Mouse (Mus musculus) CD4-positive, CD25-positive, alpha-beta regulatory T cell, adult 4 months (primary cell): ENCODE results near the gene Bcam. TPM values are rescaled to one million over a fixed set of nuclear protein-coding genes. Genes with fewer than 3 reads are reported as not detected.
A peak's percentile ranks its signal among the peaks of the same experiment; 100 is the strongest.

Experiments
- ATAC-seq: one replicate; pipeline ENCODE4 v1.8.0; 2017
- polyA plus RNA-seq, 2 experiments: library from polyadenylated mRNA; unstranded; fragments of 100-300 nt; shearing (Covaris generic); gene quantifications; one replicate each; pipeline ENCODE4 v1.2.1; 2017

Bcam gene
- polyA plus RNA-seq, 2 experiments from 2014 or later = 2.5 to 3.7 TPM

GRCm38 (mm10) chr7:19751070-19751383, 19.8 kb downstream of the Bcam start:
- no peak for ATAC-seq

GRCm38 (mm10) chr7:19750217-19751069, 20.4 kb downstream of the Bcam start, which contains the start of gene Nectin2:
Gene Nectin2 (minus strand): TSS chr7:19750483.
- ATAC-seq = peak; percentile 63

GRCm38 (mm10) chr7:19749389-19750216, 21.2 kb downstream of the Bcam start:
- ATAC-seq = peak; percentile 84

- ATAC-seq = no peak
These were observed 22.3 kb downstream of the Bcam start for GRCm38 (mm10) chr7:19748219-19749195.

- no peak for ATAC-seq
These were observed 23.2 kb downstream of the Bcam start for GRCm38 (mm10) chr7:19747420-19748218.

GRCm38 (mm10) chr7:19746426-19747201, 24.2 kb downstream of the Bcam start:
- ATAC-seq = no peak

- ATAC-seq = no peak
These were observed 24.8 kb downstream of the Bcam start for GRCm38 (mm10) chr7:19745971-19746370.

GRCm38 (mm10) chr7:19744590-19745385, 26.0 kb downstream of the Bcam start:
- ATAC-seq = no peak

GRCm38 (mm10) chr7:19743791-19744190, 27.0 kb downstream of the Bcam start:
- no peak for ATAC-seq

- ATAC-seq = no peak
These were observed 28.3 kb downstream of the Bcam start for GRCm38 (mm10) chr7:19742468-19742867.

GRCm38 (mm10) chr7:19741329-19742031, 29.3 kb downstream of the Bcam start:
- no peak for ATAC-seq

- ATAC-seq = no peak
These were observed 30.5 kb downstream of the Bcam start for GRCm38 (mm10) chr7:19740269-19740668.

GRCm38 (mm10) chr7:19738771-19739170, 32.0 kb downstream of the Bcam start:
- ATAC-seq = no peak

GRCm38 (mm10) chr7:19736389-19737057, 34.3 kb downstream of the Bcam start:
- no peak for ATAC-seq

- no peak for ATAC-seq
These were observed 36.6 kb downstream of the Bcam start for GRCm38 (mm10) chr7:19734178-19734666.

GRCm38 (mm10) chr7:19726541-19726940, 44.3 kb downstream of the Bcam start:
- ATAC-seq = no peak

- ATAC-seq = no peak
These were observed 46.6 kb downstream of the Bcam start for GRCm38 (mm10) chr7:19724167-19724566.

- ATAC-seq = no peak
These were observed 48.0 kb downstream of the Bcam start for GRCm38 (mm10) chr7:19722754-19723195.
